Mouse (Mus musculus) E14TG2a.4 (cell line): ENCODE data around the gene Wwc2.

Experiments
- CTCF ChIP-seq: conservative IDR thresholded peaks from 2 replicates; pipeline ENCODE4 v1.5.1; 2014; ENCODE audit warnings: low read length
- POU5F1 ChIP-seq: IDR thresholded peaks from 2 replicates; pipeline ENCODE4 v1.6.1; 2014; ENCODE audit warnings: low read length, borderline replicate concordance

DNA sequence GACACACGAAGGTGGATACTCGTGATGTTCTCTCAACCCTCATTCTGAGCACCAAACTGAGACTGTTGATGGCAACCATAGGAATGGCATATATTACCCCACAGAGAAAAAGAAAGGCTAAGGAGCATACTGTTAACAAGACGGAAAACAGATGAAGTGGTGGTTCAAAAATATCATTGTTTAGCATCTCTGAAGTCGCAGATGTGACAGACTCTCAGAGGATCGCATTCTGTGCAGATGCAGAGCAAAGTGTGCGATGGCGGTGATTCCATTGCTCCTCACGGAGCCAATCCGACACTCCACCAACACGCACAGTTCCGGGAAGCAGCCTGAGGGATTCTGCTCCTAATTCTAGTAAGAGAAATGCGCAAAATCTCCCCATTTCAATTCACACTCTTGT, 131.5 kb downstream of the Wwc2 start:
- TF ChIP-seq CTCF (no peak), POU5F1 (no peak)
